Mouse (Mus musculus) stomach, embryonic 14.5 days (tissue): ENCODE data around the gene E2f2. TPM values are rescaled to one million over a fixed set of nuclear protein-coding genes. Genes with fewer than 3 reads are reported as not detected.

ENCODE experiments used
- ATAC-seq: fragments of 200-750 bp; cut with Nextera tagmentation; 2 replicates; pipeline ENCODE4 v1.8.0; 2017; ENCODE audit warnings: low read depth, moderate TSS enrichment; ENCODE audit not compliant: insufficient number of reproducible peaks, insufficient read depth, low FRiP score
- H3K27ac ChIP-seq: fragments of 300-500 bp; sonication (generic); 2 replicates; pipeline ENCODE4 v1.5.1; 2014; ENCODE audit warnings: mild to moderate bottlenecking, low read length, moderate library complexity, mixed read lengths
- H3K27me3 ChIP-seq: fragments of 300-500 bp; sonication (generic); 2 replicates; pipeline ENCODE4 v1.6.1; 2014; ENCODE audit warnings: low read length, control low read depth, mixed read lengths; ENCODE audit not compliant: control insufficient read depth, insufficient read depth
- H3K36me3 ChIP-seq: fragments of 300-500 bp; sonication (generic); 2 replicates; pipeline ENCODE4 v1.6.1; 2014; ENCODE audit warnings: mild to moderate bottlenecking, control low read depth, low read length, moderate library complexity, mixed read lengths; ENCODE audit not compliant: control insufficient read depth, insufficient read depth
- H3K4me1 ChIP-seq: fragments of 300-500 bp; sonication (generic); 2 replicates; pipeline ENCODE4 v1.6.1; 2014; ENCODE audit warnings: low read length, control low read depth, mixed read lengths; ENCODE audit not compliant: control insufficient read depth, insufficient read depth
- H3K4me2 ChIP-seq: fragments of 300-500 bp; sonication (generic); replicated peaks from 2 replicates; pipeline ENCODE4 v1.6.1; 2014; ENCODE audit warnings: low read depth, low read length, control low read depth
- H3K4me3 ChIP-seq: fragments of 300-500 bp; sonication (generic); 2 replicates; pipeline ENCODE4 v1.5.1; 2014; ENCODE audit warnings: low read depth, low read length, control low read depth
- H3K9ac ChIP-seq: fragments of 300-500 bp; sonication (generic); replicated peaks from 2 replicates; pipeline ENCODE4 v1.6.1; 2014; ENCODE audit warnings: low read depth, mild to moderate bottlenecking, control low read depth, low read length, moderate library complexity, mixed read lengths
- H3K9me3 ChIP-seq: fragments of 300-500 bp; sonication (generic); 2 replicates; pipeline ENCODE4 v1.6.1; 2016; ENCODE audit warnings: low read depth, low read length, control low read depth; ENCODE audit not compliant: control insufficient read depth
- WGBS: fragments of 180-500 bp; shearing (Covaris S2); extraction: QIAGEN DNeasy Blood & Tissue Kit; methylation state at CpG from one replicate; pipeline ENCODE4 v1.1.7; 2014; 5-methylcytosine and 5-hydroxymethylcytosine counted together
- polyA plus RNA-seq: library from polyadenylated mRNA; unstranded; fragments of >200 nt; fragmentation: Nextera tagmentation; extraction: Ambion mirVana; gene quantifications from 2 replicates; pipeline ENCODE4 v1.2.1, GENCODE M21; 2014

Gene E2f2
- polyA plus RNA-seq, 1 experiment from 2014 or later, result 3.5 TPM

DNA sequence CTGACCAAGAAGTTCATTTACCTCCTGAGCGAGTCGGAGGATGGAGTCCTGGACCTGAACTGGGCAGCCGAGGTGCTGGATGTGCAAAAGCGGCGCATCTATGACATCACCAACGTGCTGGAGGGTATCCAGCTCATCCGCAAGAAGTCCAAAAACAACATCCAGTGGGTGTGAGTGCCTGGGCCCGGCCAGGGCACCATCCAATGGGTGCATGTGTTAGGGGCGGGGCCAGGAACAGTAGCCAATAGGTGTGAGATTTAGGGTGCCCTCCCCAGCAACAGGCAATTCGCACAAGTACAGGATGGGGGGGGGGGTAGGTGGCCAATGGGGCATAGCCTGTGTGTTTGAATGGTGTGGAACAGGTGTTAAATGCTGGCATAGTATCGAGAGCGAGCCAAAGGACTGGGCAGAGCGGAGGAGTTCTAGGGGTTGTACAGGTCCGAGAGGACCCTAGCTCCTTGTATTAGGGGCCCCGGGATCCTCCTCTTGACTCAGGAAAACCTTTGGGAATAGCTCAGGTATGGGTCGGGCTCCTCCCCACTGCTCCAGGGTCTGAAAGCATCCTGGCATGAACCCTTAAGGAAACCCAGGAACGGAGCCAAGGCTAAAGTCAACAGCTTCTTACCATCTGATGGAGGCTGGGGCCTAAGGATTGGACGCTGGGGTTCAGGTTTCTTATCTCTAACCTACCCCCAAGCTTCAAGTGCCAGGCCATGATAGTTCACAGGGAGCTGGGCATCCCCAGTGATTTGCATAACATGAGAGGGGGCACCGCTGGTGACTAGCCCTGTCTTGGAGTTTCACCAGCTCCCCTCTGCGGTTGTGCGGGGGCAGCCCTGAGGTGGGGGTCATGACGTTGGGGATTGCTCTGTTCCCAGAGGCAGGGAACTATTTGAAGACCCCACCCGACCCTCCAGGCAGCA is 8.5 kb downstream of the E2f2 start:
- Histone ChIP-seq H3K4me3 (no peak overlapping the region; the same call in 1 of the 2 replicates), H3K4me2 (peak overlapping the region; percentile 25), H3K9ac (0 out of 2 replicates have a peak overlapping the region, but pooled peaks have one; percentile 6), H3K27me3 (no peaks in the 10 kb centered on the region), H3K9me3 (no peaks in the 10 kb centered on the region), H3K4me1 (peaks cover 30% of the 10 kb centered on the region), H3K27ac (peak overlapping the region; percentile 15; the same call in 1 of the 2 replicates), H3K36me3 (no peaks in the 10 kb centered on the region)
- WGBS, result 22% methylated on average over 23 of the region's 23 CpGs
- peak; percentile 73; the same call in 1 of the 2 replicates for ATAC-seq

DNA sequence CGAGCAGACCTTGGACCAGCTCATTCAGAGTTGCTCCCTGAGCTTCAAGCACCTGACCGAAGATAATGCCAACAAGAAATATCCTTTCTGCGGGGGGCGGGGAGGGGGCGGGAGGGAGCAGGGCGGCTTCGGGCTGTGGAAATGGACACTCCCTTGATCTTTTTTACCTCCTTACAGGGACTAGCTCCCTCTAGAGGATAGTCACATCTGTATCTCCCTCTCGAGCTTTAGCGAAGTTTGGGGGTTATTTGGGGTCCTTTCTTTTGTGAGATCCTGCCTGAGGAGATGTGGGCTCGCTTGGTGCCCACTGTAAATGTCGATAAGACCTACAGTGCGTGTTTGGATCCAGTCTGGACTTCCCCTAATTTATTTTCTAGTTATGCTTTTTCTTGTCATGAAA is 9.2 kb downstream of the E2f2 start:
- Histone ChIP-seq H3K27ac (no peak overlapping the region), H3K4me1 (peaks cover 23% of the 10 kb centered on the region), H3K9me3 (no peaks in the 10 kb centered on the region), H3K36me3 (no peaks in the 10 kb centered on the region), H3K4me2 (no peak overlapping the region), H3K9ac (no peak overlapping the region), H3K4me3 (no peak overlapping the region), H3K27me3 (no peaks in the 10 kb centered on the region)
- WGBS, result 21% methylated on average over 12 of the region's 12 CpGs
- ATAC-seq, result no peak

DNA sequence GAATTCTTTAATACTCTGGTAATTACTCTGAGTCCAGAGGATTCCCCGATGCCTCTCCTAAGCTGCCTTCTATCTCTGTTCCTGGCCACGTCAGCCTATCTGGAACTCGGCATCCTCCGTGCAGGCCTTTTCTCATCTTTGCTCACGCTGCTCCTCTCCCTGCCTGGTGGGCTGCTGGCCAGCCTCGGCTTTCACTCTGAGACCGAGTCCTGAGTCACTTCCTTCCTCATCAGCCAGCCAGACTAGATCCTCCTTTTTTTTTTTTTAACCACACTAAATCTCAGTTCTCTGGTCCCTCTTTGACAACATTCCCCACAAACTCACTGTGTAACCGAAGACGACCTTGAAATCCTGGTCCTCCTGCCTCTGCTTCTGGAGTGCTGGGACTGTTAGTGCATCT is 13.2 kb downstream of the E2f2 start:
- H3K9ac ChIP-seq, result no peak overlapping the region
- no peak for ATAC-seq
- peaks cover 9% of the 10 kb centered on the region; the same call in 1 of the 2 replicates for H3K4me1 ChIP-seq
- no peaks in the 10 kb centered on the region for H3K9me3 ChIP-seq
- no peak overlapping the region for H3K4me3 ChIP-seq
- no peak overlapping the region for H3K27ac ChIP-seq
- no peaks in the 10 kb centered on the region for H3K27me3 ChIP-seq
- no peak overlapping the region for H3K4me2 ChIP-seq
- H3K36me3 ChIP-seq, result no peaks in the 10 kb centered on the region
- 59% methylated on average over 9 of the region's 9 CpGs for WGBS

DNA sequence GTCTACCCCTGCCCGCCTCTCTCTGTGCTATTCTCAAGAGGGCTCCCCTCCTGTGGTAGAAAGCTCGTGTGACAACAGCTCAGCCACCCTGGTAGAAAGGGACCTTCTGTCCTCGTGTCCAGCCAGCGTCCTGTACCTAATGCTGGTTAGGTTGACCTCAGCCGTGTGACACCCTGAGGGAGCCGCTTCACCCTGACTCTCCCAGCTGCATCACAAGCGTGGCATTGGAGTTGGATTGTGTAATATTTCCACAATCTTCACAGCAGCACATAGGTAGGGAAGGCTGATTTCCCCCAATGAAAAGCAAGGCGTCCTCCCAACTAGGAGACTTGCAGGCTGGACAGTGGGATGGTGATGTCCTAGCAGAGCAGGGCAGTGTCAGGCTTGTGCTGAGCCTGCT is 14.1 kb downstream of the E2f2 start:
- Histone ChIP-seq H3K27ac (no peak overlapping the region), H3K4me1 (peaks cover 4% of the 10 kb centered on the region; the same call in 1 of the 2 replicates), H3K4me2 (no peak overlapping the region), H3K9me3 (no peaks in the 10 kb centered on the region), H3K9ac (no peak overlapping the region), H3K27me3 (no peaks in the 10 kb centered on the region), H3K4me3 (no peak overlapping the region), H3K36me3 (no peaks in the 10 kb centered on the region)
- WGBS, result 78% methylated on average over 8 of the region's 8 CpGs
- no peak for ATAC-seq

DNA sequence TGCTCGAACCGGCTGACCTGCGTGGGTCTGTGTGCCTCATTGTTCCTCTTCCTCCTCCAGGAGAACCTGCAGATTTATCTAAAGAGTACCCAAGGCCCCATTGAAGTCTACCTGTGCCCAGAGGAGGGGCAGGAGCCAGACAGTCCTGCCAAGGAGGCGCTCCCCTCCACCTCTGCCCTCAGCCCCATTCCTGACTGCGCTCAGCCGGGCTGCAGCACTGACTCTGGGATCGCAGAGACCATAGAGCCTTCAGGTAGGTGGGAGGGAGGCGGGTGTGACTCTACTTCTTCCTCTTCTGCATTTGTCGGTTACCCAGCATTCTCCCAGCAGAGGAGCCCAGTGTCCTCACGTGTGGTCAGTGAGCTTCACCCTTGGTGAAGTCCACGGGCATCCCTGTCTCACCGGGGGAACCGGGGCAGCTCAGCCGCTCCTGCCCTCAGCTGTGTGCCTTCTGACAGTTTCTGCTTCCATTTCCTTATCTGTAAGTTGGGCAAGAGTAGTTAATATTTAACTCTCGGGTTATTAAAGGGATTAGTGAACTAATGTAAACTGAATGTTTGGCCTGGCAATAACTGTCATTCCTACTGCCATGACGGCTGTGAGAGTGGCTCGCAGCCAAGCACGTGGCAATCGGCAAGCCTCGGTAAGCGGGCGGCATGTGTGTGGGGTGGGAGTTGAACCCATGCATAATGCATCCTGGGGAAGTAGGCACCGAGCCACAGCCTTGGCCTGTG is 14.7 kb downstream of the E2f2 start:
- 0 out of 2 replicates have a peak overlapping the region, but pooled peaks have one; percentile 8 for H3K4me2 ChIP-seq
- no peaks in the 10 kb centered on the region for H3K9me3 ChIP-seq
- no peaks in the 10 kb centered on the region; the same call in 1 of the 2 replicates for H3K4me1 ChIP-seq
- H3K27ac ChIP-seq, result no peak overlapping the region
- peak; percentile 84 for ATAC-seq
- no peaks in the 10 kb centered on the region for H3K36me3 ChIP-seq
- H3K4me3 ChIP-seq, result no peak overlapping the region
- WGBS, result 68% methylated on average over 23 of the region's 23 CpGs
- no peak overlapping the region for H3K9ac ChIP-seq
- no peaks in the 10 kb centered on the region for H3K27me3 ChIP-seq

DNA sequence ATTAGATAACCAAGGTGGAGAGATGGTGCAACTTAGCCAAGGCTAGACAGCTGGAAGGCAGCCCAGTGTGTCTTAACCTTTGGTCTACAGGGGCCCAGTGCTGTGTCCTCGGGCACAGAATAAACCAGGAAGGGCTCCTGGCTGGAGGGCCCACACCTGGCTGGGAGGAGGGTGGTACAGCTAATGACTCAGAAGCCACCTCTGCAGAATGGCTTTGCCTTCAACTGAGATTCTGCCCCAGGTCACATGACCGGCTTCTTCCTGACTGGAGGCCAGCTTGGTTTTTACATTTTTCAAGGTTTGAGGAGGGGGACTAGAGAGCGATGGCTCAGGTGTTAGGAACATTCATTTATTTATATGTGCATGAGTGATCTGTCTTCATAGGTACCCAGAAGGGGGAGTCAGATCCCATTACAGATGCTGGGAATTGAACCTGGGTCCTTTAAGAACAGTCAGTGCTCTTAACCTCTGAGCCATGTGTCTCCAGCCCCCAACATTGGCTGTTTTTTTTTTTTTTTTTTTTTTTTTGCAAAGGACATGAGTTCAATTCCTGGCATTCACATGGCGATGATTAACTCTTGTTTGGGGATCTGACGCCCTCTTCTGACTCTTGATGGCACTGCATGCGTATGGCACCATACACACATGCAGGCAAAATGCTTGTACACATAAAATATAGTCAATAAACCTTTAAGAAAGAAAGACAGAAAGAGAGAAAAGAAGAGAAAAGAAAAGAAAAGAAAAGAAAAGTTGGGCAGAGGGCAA is 17.0 kb downstream of the E2f2 start:
- no peak for ATAC-seq
- peaks cover 5% of the 10 kb centered on the region; the same call in 1 of the 2 replicates for H3K36me3 ChIP-seq

DNA sequence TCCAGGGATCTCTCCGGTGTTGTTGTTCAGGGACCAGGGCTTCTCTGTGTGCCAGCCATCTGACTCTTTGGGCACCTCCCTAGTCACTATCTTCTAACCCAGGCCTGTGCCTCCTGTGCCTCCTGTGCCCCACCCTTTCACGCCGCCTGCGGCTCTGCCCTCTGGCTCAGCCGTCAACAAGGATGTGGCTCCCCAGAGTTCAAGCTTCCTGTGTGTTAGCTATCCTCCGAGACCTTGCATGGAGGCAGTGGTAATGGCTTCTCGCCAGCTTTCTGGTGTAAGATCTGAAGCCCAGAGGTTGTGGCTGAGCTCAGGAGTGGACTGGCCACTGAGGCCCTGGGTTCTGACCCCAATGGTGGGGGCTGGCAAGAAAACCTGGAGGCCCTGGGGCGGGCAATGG is 17.7 kb downstream of the E2f2 start:
- no peak overlapping the region for H3K9ac ChIP-seq
- H3K27ac ChIP-seq, result no peak overlapping the region
- no peak overlapping the region for H3K4me3 ChIP-seq
- no peaks in the 10 kb centered on the region; the same call in 1 of the 2 replicates for H3K4me1 ChIP-seq
- H3K9me3 ChIP-seq, result no peaks in the 10 kb centered on the region
- WGBS, result 80% methylated on average over 8 of the region's 8 CpGs
- no peak; the same call in 1 of the 2 replicates for ATAC-seq
- H3K36me3 ChIP-seq, result peaks cover 5% of the 10 kb centered on the region; the same call in 1 of the 2 replicates
- no peak overlapping the region for H3K4me2 ChIP-seq
- no peaks in the 10 kb centered on the region for H3K27me3 ChIP-seq

More for the DNA sequence above, 17.0 kb downstream of the E2f2 start:
- no peak overlapping the region for H3K4me2 ChIP-seq
- no peak overlapping the region for H3K9ac ChIP-seq
- no peaks in the 10 kb centered on the region; the same call in 1 of the 2 replicates for H3K4me1 ChIP-seq
- H3K9me3 ChIP-seq, result no peaks in the 10 kb centered on the region
- H3K4me3 ChIP-seq, result no peak overlapping the region
- H3K27ac ChIP-seq, result no peak overlapping the region
- WGBS, result 87% methylated on average over 6 of the region's 6 CpGs
- no peaks in the 10 kb centered on the region for H3K27me3 ChIP-seq

DNA sequence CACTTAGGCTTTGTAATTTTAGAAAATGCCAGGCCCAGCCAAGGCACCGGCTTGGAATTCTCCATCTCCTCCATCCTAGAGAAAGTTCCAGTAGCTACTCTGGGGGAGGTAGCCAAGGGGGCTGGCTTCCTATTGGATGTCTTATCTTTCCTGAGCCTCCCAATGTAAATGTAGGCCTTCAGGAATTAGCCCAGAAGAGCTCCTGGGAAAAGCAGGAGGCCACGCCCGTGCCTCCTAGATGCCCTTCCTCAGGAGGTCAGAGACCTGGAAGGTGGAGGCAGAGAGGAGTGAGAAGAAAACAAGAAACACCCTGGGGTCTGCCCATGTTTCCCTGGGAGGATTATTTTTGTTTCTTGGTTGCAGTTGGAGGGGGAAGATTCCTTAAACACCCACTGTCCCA is 21.4 kb downstream of the E2f2 start:
- ATAC-seq, result no peak
- Histone ChIP-seq H3K4me1 (no peaks in the 10 kb centered on the region), H3K4me3 (no peak overlapping the region), H3K36me3 (peaks cover 5% of the 10 kb centered on the region; the same call in 1 of the 2 replicates), H3K9me3 (no peaks in the 10 kb centered on the region), H3K9ac (no peak overlapping the region), H3K4me2 (no peak overlapping the region), H3K27me3 (no peaks in the 10 kb centered on the region), H3K27ac (no peak overlapping the region)
- WGBS, result 67% methylated on average over 3 of the region's 3 CpGs
